Mouse (Mus musculus) spleen, adult 18-20 months (tissue): ENCODE measurements at regions not wholly inside any gene's neighbourhood (a gene's known extent, or its start where the extent isn't known, plus 50 kb on each side); places are given as distances from the start of the nearest gene placed in this dataset.

ENCODE experiments used
- DNase-seq, 2 experiments: peaks; one replicate each; pipeline ENCODE4 v3.0.0; 2022; ENCODE audit warnings: mixed read lengths in 2 of 2

DNA sequence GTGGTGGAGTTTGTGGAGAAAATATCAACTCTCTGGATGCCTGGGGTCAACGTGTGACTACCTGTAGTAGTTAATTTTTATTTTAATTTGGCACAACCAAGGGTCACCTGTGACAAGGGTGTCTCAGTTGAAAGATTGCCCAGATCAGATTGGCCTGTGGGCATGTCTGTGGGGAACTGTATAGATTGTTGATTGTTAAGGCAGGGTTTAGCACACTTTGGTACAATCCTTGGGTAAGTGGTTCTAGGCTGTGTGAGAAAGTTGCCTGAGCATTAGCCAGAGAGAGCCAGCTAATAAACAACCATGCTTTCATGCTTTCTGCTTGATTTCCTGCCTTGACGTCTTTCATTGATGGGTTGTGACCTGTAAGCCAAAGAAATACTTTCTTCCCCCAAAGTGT lies 229.3 kb downstream of the Tex36 start:
- no peak for DNase-seq

DNA sequence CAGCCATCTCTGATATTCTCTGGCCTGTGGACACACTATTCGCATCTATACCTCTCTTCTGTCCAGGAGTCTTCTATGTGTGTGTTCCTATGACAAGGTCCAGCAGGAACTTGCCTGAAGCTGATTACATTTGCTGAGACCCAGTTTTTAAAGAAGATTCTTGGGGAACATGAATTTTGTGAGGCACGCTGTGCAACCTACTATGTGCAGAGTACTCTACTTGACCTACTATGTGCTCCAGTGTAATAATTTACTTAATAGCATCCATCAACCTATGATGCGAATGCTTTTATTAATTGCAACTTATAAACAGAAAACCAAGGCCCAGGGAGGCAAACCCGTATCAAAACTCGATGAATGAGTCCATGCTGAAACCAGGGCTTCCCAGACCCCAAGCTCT lies 231.4 kb downstream of the Tex36 start:
- DNase-seq: no peak

DNA sequence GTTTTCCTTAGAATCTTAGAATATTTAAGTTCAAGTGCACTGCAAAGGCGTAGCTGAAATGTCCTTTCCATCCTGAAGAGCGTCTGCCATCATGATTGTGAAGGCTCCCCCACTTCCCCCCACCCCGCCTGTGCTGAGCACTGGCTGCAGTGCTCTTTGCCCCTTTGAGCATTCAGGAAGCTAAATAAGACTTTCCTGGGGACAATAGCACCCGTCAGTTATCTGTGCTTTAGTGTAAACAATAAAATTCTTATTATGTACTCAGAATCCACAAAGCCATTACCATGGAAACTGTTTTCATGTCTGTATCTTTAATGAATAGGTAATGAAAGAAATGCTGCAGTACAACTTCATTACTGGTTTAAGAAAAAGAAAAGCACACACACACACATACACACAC lies 237.4 kb downstream of the Tex36 start:
- no peak for DNase-seq

DNA sequence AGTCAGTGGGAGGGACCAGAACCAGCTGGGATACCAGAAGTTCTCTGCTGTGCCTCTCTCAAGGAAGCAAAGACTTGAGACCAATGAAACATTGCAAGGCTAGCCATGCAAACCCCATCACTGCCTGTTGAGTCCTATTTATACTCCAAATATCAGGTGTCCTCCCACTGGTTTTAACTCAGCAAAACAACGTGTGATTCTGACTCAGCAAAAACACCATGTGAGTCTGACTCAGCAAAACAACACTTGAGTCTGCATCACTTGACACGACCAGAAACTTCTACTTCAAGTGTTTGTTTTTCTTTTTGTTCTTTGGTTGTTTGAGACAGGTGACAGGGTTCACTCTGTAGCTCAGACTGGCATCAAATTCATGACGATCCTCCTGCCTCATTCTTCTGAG lies 204.6 kb upstream of the Ctbp2 start:
- DNase-seq: no peak

DNA sequence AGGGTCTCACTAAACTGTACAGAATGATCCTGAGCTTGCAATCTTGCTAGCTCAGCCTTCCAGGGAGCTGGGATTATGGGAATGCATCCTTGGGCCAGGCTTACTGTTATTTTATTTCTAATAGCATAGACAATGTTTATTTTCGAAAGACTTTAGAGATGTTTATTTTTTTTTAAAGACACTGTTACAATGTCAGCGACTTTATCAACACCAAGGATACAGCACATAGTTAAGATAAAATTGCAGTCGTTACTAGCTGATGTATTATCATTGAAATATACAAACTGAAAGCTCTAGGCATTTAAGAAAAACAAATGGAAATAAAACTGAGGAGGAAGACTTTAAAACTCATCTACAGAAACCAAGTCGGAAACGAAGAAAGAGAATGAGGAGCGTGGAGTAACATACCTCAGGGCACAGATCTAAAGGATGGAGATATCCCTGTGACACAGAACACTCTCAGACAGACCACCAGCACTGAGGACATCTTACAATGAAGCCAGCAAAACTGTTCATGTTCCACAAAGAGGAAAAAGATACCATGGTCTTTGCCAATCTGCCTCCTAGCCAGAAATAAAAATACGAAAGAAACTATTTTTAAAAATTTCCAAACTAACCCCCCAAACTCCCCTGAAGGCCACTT lies 201.5 kb upstream of the Ctbp2 start:
- DNase-seq: no peak

DNA sequence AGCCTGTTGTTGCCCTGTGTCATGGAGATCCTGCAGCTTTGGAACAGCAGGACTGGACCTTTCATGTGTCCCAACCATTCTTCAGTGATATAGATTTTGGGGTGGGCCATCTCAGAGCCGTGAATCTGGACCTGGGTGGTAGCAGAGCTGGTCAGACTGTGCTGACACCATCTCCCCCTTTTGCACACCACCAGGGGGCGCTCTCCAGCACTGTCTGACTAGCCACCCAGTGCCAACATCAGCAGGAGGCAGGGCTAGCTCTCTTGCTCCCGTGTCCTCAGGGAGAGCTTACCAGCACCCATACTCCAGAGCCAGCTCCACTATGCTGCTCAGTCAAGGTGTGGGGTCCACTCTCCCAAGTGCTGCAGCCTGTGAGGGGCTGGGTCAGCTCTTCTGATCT lies 199.8 kb upstream of the Ctbp2 start:
- DNase-seq: no peak

DNA sequence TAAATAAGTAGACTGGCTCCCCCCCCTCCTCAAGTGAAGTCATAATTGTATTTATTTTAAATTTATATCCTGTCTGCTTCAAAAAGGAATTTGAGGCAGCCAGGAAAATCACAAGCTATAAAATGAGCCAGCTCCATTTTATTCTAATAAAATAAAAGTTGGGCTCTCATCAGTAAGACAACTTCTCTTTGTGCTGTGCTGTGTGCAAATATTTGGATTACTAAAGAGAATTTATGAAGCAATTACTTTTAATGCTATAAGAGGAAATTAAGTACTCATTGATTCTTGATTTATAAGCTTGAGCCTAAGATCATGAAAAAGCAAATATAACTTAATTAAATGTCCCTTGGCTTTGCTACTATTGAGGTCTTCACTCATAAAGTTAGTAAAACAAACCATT lies 193.4 kb upstream of the Ctbp2 start:
- DNase-seq: no peak

DNA sequence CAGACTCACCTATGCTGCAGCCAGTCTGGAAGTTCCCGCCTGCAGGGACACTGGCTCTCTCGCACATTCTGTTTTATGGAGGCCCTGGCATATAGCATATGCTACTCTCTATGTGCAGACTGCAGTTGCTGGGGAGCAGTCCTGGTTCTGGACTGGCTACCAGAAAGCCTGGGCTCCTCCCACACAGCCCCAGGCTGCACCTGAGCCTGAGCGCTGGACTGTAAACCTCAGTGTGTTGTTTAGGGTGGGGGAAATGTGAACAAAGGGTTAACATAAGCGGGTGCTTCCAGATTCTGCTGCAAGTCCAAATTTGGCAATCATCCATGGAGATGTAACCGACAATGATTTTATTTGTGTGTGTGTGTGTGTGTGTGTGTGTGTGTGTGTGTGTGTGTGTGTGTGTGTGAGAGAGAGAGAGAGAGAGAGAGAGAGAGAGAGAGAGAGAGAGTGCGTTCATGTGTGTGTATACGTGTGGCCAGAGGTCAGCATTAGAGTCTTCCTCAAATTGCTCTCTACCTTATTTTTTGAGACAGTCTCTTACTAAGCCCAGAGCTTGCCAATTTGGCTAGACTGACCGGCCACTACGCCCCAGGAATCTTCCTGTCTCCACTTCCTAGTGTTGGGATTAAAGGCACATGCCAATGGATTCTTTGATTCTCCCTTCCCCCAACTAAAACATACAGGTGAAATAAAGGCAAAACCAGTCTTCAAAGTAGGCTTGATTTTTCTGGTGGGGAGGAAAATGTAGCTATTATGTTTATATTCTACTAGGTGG lies 192.7 kb upstream of the Ctbp2 start:
- no peak for DNase-seq

DNA sequence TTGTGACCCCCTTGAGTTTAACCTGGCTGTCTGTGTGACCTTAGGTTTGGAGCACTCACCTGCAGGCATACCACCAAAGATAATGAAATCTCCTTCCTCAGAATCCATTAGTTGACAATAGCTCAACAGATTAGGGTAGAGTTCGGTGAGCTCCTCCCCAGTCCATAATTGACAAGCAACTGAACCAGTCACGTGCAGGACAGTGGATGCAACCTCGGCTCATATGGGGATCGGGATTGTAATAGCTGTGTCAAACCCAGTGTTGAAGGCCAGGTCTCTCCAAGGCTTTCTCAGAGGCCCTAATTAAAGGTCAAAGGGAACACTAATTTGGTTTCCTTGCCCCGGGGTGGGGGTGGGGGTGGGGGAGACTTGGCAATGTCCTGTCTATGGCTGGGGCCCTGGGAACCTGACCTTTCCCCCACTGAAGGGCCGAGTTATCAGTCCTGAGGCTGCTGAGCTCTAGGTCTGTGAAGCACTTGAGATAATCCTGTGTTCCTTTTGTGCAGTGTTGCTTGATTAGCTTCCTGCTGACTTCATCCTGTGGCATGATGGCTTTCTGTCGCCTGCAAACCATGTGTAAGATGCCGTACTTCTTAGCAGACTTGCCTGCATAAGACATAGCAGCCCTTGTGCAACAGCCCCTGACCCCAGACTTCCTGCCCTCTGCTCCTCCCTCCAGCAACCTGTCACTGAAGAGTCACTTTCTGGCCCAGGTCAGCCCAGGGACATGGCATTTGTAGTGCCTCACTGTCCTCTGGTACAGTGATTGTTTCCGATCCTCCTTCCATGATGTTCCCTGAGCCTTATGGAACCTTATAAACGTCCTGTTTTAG lies 191.3 kb upstream of the Ctbp2 start:
- DNase-seq: no peak

DNA sequence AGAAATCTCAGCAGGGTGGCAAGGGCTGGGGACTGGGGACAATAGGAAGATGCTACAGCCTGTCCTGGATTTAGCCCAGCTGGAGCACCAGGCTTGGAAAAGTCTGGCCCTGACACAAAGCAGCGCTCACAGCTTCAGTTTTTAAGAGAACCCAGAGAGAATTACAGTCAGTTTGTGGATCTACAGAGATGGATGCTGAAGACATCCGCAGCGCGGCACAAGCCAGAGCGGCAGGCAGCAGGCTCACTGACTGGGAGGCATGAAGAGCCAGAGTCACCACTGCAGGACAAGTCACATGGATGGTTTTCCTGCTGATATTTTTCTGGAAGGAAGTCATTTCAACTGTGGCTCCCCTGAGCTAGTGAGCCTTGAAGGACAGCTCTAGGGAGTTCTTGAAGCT lies 189.0 kb upstream of the Ctbp2 start:
- no peak for DNase-seq

DNA sequence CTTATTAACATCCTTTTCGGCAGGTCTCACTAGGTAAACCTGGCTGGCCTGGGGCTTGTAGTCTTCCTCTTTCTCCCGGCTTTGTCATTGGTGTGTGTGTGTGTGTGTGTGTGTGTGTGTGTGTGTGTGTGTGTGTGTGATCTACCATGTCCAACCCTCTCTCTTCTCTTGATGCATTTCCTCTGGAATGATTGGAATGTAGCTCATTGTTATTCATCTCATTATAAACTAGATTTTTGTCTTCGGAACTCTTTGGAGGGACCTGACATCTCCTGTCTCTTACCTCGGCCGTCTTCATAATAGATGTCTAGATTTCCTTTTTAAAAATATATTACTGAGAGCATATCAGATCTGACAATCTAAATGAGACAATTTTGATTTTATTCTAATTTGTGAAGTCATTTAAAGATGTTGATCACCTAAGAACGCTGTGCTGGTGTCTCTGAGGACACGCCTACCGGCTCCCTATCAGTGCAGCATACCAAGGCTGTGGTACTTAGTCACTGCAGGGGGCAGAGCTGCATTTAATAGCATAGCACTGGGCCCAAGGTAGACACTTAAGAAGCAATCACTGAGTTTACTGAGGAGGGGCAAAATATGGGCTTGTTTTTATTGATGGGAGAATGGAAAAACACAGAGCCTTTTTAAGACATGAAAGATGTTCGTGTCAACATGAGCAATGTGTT lies 187.1 kb upstream of the Ctbp2 start:
- no peak for DNase-seq

DNA sequence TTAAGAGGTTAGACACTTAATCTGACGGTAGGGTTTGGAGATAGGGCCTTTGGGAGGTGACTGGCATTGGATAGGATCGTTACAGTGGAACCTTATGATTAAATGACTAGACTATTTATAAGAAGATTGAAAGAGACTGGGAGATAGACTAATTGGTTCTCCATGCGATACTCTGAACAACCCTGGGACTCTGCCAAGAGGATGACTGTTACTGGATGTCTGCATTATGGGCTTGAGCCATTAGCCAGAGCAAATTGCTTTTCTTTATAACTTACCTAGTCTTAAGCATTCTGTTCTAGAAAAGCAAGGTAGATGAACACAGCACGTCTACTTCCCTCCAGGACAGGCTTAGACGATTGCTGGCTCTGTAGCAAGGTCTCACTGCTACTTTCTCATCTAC lies 180.3 kb upstream of the Ctbp2 start:
- DNase-seq: no peak

DNA sequence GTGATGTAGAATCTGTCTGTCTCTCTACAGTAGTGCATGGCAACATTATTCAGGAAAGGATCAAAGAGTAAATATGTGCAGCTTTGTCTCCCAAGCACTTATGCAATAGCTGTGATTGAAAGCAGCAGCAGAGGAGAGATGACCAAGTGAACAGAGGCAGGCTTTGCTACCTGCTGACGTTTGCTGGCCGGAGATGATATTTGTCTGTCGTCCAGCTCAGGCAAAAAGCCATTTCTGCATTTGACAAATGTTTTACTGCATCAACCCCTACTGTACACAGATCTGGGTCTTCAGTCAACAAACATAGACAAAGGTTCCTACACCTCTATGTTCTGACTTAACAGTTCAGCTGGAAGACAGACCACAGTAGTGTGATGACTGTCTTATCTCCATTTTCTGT lies 166.3 kb upstream of the Ctbp2 start:
- DNase-seq: no peak

DNA sequence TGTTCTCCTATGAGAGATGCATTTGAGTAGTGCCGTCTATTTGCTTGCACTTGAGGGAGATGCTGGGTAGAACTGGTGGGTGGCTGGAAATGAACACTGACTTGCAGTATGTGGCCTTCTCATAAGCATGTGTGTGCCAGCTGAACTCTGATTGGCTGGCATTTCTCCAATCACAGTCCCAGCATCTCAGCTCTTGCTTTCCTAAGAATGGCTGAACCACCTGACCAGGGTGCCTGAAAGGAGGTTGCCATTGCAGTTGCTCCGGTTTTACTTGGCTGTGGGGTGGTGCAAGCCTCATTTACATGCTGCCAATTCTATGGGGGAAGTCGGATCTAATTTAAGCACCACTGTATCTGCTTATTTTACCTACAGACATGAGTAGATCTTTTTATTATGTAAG lies 164.1 kb upstream of the Ctbp2 start:
- DNase-seq: no peak

DNA sequence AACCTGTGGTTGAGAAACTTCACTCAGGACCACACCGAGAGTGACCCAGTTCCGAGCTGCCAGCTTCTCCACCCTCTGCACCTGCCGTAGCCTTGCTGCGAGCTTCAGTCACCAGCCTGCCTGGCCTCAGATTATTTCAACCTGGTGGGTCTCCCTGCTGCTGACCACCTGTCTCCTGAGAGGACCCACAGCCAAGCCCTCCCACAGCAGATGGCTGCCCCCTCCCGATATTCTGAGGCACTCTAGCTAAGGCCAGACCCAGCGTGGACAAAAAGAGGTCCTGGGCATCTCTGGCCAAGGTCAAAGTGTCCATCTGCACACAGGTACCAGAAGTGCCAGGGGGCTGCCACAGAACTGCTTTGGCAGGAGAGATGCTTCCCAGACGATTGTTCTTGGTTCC lies 162.7 kb upstream of the Ctbp2 start:
- no peak for DNase-seq

DNA sequence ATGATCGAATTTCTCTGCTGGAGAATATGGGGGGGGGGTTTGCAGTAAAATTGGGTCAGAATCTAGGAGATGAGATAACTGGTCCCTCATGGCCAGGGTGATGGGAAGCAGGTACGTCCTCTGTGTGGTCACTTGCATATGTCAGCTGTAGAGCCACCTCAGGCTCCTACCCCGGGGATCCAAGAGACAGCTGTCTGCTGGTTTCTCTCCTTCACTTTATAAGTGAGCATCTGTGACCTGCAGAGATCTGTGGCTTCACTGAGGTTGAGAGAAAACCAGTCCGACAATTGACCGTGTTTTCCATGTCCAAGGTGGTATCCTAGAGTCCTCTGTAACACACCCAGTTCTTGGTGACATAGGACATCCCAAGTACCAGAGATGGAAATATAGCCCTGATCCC lies 162.1 kb upstream of the Ctbp2 start:
- DNase-seq: no peak

DNA sequence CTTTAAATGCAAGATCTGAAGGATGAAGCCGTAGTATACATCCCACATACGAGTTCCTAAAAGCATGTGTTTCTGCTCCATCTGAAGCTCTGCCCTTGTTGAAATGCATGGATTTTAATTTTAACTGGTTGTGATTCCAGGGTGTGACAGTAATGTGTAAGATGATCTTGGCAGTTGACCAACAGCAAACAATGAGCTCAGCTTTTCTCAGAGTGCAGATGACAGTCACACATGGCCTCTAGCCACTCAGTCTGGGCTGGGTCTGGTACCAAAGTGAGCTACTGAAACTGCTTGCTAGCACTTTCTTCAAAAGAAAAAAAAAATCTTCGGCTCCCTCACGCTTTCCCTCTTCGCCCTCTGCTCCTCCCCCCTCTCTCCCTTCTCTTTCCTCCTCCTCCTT lies 138.0 kb upstream of the Ctbp2 start:
- DNase-seq: no peak

DNA sequence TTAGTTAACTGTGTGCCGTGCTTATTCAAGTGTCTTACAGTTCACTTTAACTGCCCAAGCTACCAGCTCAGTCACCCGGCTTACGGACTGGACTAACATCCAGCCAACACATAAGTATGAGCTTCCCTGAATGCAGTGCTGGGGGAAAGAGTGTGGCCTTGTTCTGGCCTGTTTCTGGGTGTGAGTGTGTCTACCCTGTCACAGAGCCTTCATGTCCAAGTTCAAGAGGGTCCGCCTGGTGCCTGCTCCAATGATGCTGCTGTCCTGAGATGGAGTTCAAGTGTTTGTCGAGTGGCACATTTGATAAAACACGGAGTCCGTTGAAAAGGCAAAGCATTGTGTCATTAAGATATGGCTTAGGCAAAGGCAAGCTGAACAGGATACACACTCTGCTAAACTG lies 135.0 kb upstream of the Ctbp2 start:
- no peak for DNase-seq

DNA sequence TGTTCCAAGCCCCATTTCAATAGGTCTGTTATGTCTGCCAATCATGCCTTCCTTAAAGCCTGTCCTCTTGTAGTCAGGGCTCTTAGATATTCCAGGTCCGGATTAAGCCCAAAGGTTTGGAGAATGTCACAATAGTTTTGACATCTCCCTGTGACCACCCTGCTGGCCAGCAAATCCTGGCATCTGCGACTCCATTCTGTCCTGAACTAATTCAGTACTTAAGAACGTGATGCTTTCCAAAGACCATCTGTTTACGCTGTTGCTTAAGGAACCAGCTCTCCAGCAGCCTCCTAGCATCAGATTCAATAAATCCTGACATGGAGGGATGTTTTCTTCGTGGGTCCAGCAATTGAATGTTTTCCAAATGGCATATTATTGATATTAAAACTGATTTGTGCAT lies 132.7 kb upstream of the Ctbp2 start:
- no peak for DNase-seq

DNA sequence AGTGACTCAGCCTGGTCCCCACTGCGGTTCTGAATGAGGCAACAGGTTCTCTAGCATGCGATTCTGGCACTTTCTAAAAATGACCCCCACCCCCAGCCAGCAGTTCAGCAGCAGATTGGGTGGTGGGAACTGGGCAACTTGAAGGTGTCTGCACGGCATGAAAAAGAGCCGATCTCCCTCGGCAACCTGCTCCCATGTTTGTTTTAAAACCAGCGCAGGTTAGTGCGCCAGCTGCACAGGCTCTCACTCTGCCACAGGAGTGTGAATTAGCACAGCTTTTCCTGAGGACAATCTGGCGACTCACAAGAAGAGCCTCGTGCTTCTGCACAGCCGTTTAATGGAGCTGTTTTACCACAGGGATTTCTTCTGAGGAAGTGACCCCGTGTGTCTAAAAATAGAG lies 120.4 kb upstream of the Ctbp2 start:
- no peak for DNase-seq

DNA sequence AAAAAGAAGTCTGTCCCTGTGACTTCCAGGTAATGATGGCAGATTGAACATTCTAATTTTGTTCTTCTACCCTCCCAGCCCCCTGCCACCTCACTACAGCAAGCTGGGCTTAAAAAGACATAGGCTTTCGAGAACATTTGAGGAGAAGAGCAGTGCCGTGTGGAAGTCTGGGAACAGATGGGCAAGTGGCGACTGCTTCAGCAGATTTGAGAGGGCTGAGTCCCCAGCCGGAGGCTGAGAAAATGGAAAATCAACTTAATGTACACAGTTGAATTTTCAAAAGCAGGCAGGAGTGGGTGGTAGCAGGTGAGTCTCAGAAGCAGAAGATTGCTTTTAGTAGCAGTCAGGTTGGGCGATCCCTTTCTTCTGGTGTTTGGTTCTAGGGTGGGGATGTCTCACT lies 110.2 kb upstream of the Ctbp2 start:
- no peak for DNase-seq

DNA sequence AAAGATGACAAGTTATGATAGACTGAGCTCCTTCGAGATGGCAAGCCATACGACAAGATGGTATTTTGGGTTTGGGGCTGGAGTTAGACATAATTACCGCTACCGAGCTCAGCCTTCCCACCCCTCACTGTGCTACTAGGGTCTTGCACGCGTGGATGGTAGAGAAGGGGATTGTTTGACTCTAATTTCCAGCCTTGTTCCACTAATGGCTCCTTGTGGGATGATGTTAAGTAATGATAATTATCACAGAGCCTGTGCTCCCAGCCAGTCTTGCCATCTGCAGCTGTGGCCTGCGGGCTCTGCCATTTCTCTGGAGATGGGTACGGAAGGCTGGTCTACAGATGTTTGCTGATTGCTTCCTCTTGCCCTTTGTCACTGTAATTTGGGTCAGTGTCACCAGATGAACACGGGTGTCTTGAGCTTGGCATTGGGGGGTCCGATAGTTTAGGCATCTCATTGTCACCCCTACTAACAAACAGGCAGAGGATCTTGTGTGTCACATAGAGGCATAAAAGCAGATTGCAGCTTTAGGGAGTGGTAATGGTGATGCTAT lies 108.8 kb upstream of the Ctbp2 start:
- DNase-seq: no peak

DNA sequence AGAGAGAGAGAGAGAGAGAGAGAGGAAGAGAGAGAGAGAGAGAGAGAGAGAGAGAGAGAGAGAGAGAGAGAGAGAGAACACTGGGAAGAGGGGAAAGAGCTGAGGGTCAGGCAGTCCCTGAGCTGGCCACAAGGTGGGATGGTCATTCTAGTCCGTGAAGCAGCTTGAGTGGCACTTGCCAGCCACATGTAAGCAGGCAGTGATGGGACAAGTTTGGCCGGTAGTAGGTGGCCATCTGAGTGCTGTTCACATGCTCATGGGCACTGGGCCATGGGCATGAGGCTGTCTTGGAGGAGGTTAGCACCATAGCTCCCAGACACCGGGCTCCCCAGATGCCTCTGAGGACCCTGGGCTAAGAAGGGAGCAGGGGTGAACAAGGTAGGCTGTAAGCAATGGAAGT lies 106.7 kb upstream of the Ctbp2 start:
- no peak for DNase-seq
